Mouse (Mus musculus) neutrophil, adult 59 days (primary cell): Measurements from ENCODE around the gene Armc6. TPM values are rescaled to one million over a fixed set of nuclear protein-coding genes. Genes with fewer than 3 reads are reported as not detected.

Experiments used
- total RNA-seq, 2 experiments: library from RNA; stranded (reverse); gene quantifications; 1 replicate in 1 of 2; 2 replicates in 1 of 2; pipeline ENCODE4 v1.2.4; 2023

The Armc6 gene
- 1 to 10 TPM; 4.2 to 5.7 TPM for total RNA-seq

DNA sequence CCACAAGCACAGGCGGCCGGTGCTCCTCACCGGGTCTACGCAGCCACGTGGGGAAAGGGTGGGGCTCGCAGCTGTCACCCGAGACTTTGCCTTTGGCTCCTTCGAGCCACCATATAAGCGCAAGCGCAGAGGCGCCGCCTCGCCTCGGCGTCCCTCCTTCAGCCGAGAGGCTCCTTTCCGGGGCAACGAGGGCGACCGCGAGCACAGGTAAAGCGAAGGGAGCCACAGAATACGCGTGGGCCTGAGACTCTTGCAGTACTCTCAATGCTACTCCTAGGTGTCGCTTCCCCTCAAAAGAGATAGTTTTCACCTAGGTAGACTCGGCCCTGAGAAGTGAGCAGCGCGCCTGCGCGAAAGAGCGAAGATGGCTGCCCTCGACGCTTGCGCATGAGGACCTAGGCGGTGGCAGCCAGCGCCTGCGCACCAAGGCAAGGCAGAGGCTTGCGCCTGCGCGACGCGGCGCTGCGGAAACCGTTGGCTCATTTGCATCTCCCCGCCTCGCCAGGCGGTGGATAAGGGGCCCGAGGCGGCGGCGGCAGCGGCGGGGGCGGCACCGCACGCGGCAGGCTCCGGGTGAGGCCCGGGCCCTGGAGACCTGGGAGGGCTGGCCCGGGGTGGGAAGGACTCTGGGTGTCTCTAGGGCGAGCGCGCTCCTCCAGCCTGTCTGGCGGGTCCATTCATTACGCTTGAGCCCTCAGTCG lies at the start of gene Armc6, which contains the start of gene Sugp2:
TSS of gene Armc6 (minus strand) at position 387 of the 701 bp plus-strand sequence.
TSS of gene Sugp2 (plus strand) at position 147 of the 701 bp plus-strand sequence.

DNA sequence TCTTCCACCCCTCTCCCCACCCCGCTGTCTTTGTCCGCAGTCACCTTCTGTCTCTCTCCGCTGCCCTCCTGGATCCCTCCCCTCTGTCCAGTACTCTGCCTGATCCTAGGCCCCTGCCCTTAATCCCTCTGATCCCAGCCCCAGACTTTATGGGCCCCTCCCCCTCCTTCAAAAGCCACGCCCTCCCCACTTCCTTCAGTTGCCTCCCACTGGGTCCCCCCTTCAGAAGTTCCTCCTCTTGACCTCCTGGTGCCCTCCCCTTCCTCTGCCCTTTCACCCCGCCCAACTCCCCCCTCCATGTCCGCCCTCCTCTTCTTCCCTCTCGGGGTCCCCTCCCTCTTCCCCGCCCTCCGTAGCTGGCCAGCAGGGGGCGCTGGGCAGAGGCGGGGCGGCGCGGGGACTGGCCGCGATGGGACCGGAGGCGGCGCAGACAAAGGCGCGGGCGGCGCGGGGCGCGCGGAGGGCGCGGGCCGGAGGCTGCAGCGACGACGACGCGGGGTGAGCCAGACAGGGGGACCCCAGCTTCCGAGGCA lies 48.4 kb upstream of the Armc6 start, which contains the start of gene Homer3:
TSS of gene Homer3 (plus strand) at position 225 of the 533 bp plus-strand sequence.

GRCm38 (mm10) chr8:70212112-70213055 lies 21.9 kb downstream of the Armc6 start, which contains the start of gene Slc25a42:
Gene Slc25a42 (minus strand): TSS chr8:70212305.

GRCm38 (mm10) chr8:70172043-70172681 lies 62.1 kb downstream of the Armc6 start, which contains the start of gene Tmem161a:
Gene Tmem161a (plus strand): TSS chr8:70172356.

Other genes with a start within 250 kb of the Armc6 start
- 10 to 100 TPM; 65.9 to 67.4 TPM for gene Gatad2a, start 238.1 kb downstream of the Armc6 start, total RNA-seq
- 10 to 100 TPM; 69.7 to 79.3 TPM for gene Mau2, start 191.7 kb downstream of the Armc6 start, total RNA-seq
- gene Sugp1, start 191.7 kb downstream of the Armc6 start, total RNA-seq = 10 to 100 TPM; 26.8 to 28.6 TPM
- not detected for gene Tm6sf2, start 161.5 kb downstream of the Armc6 start, total RNA-seq
- not detected for gene Hapln4, start 151.0 kb downstream of the Armc6 start, total RNA-seq
- gene Ncan, start 113.6 kb downstream of the Armc6 start, total RNA-seq = not detected
- gene Nr2c2ap, start 103.1 kb downstream of the Armc6 start, total RNA-seq = 10 to 100 TPM in 1 of 2 experiments, 1 to 10 TPM in 1; 9.9 to 12.9 TPM
- 10 to 100 TPM in 1 of 2 experiments, 1 to 10 TPM in 1; 9.8 to 16.9 TPM for gene Rfxank, start 95.3 kb downstream of the Armc6 start, total RNA-seq
- 10 to 100 TPM; 35.8 to 41.5 TPM for gene Borcs8, start 95.0 kb downstream of the Armc6 start, total RNA-seq
- gene Mef2b, start 94.8 kb downstream of the Armc6 start, total RNA-seq = under 1 TPM; 0.53 to 0.78 TPM
- 10 to 100 TPM; 22.8 to 24.0 TPM for gene Tmem161a, start 62.1 kb downstream of the Armc6 start, total RNA-seq
- 1 to 10 TPM; 1.9 to 2.6 TPM for gene Slc25a42, start 22.2 kb downstream of the Armc6 start, total RNA-seq
- 10 to 100 TPM; 27.7 to 31.9 TPM for gene Sugp2, start 240 bp downstream of the Armc6 start, total RNA-seq
- 1 to 10 TPM; 8.3 to 9.6 TPM for gene Homer3, start 48.4 kb upstream of the Armc6 start, total RNA-seq
- 10 to 100 TPM; 32.1 to 32.3 TPM for gene Ddx49, start 68.0 kb upstream of the Armc6 start, total RNA-seq
- 100 to 1,000 TPM; 104 to 110 TPM for gene Cope, start 68.1 kb upstream of the Armc6 start, total RNA-seq
- gene Cers1, start 81.3 kb upstream of the Armc6 start, total RNA-seq = not detected
- not detected for gene Gdf1, start 95.4 kb upstream of the Armc6 start, total RNA-seq
- gene Upf1, start 118.8 kb upstream of the Armc6 start, total RNA-seq = 10 to 100 TPM; 49.1 to 49.4 TPM
- gene Comp, start 139.1 kb upstream of the Armc6 start, total RNA-seq = under 1 TPM; 0.24 to 0.78 TPM
- gene Crtc1, start 205.1 kb upstream of the Armc6 start, total RNA-seq = 1 to 10 TPM; 4.6 to 6.1 TPM
- 1 to 10 TPM; 2.8 to 3.1 TPM for gene Klhl26, start 242.5 kb upstream of the Armc6 start, total RNA-seq